Mouse (Mus musculus) bone marrow macrophage, adult 2 months (primary cell): Measurements from ENCODE around the gene Oxct1. TPM values are rescaled to one million over a fixed set of nuclear protein-coding genes. Genes with fewer than 3 reads are reported as not detected.

ENCODE experiments used
- H3K27ac ChIP-seq: 2 replicates; pipeline ENCODE4 v1.5.1; 2012; ENCODE audit warnings: low read depth, low read length; ENCODE audit not compliant: insufficient read depth
- H3K4me1 ChIP-seq: 2 replicates; pipeline ENCODE4 v1.6.1; 2012; ENCODE audit warnings: low read length; ENCODE audit not compliant: control insufficient read depth, insufficient read depth
- H3K4me3 ChIP-seq: 2 replicates; pipeline ENCODE4 v1.5.1; 2012; ENCODE audit warnings: mild to moderate bottlenecking, low read length, moderate library complexity; ENCODE audit not compliant: insufficient read depth
- CTCF ChIP-seq: IDR thresholded peaks from 2 replicates; pipeline ENCODE4 v1.5.1; 2012; ENCODE audit warnings: low read depth, mild to moderate bottlenecking, low read length, moderate library complexity
- POLR2A ChIP-seq: IDR thresholded peaks from 2 replicates; pipeline ENCODE4 v1.6.1; 2012; ENCODE audit warnings: mild to moderate bottlenecking, low read depth, low read length, borderline replicate concordance
- polyA plus RNA-seq: library from polyadenylated mRNA; stranded (reverse); fragments of >200 nt; gene quantifications from 2 replicates; pipeline ENCODE4 v1.2.4, GENCODE M21; 2012; ENCODE audit not compliant: missing spikeins, insufficient read depth, insufficient read length

Oxct1 gene
- polyA plus RNA-seq, 1 experiment = 112 TPM

- TF ChIP-seq POLR2A = no peak
- no peak for TF ChIP-seq CTCF
- H3K27ac ChIP-seq = no peak overlapping the region
- H3K4me1 ChIP-seq = no peaks in the 10 kb centered on the region
- no peak overlapping the region for H3K4me3 ChIP-seq
Observed at GRCm38 (mm10) chr15:4148649-4149389, 122.6 kb downstream of the Oxct1 start.

GRCm38 (mm10) chr15:4154646-4155045 lies 128.5 kb downstream of the Oxct1 start:
- H3K4me1 ChIP-seq = no peaks in the 10 kb centered on the region
- no peak overlapping the region for H3K4me3 ChIP-seq
- no peak overlapping the region for H3K27ac ChIP-seq
- TF ChIP-seq CTCF (no peak), POLR2A (no peak)

GRCm38 (mm10) chr15:4167946-4168345 lies 141.8 kb downstream of the Oxct1 start:
- no peaks in the 10 kb centered on the region for H3K4me1 ChIP-seq
- H3K27ac ChIP-seq = no peak overlapping the region
- H3K4me3 ChIP-seq = no peak overlapping the region
- TF ChIP-seq CTCF = no peak
- no peak for TF ChIP-seq POLR2A

GRCm38 (mm10) chr15:4171600-4171999 lies 145.4 kb downstream of the Oxct1 start:
- no peak overlapping the region for H3K4me3 ChIP-seq
- H3K27ac ChIP-seq = no peak overlapping the region
- TF ChIP-seq CTCF (no peak), POLR2A (no peak)
- no peaks in the 10 kb centered on the region for H3K4me1 ChIP-seq

GRCm38 (mm10) chr15:4197913-4198312 lies 171.7 kb downstream of the Oxct1 start:
- H3K4me3 ChIP-seq = no peak overlapping the region
- TF ChIP-seq CTCF (no peak), POLR2A (no peak)
- no peak overlapping the region for H3K27ac ChIP-seq
- H3K4me1 ChIP-seq = no peaks in the 10 kb centered on the region

Other genes starting within 250 kb of the Oxct1 start
- gene Fbxo4, start 46.8 kb upstream of the Oxct1 start, polyA plus RNA-seq = 18.1 and 20.1 TPM in 2 replicates
- 73.6 and 85.0 TPM in 2 replicates for gene AW549877, start 30.6 kb upstream of the Oxct1 start, polyA plus RNA-seq